Mouse (Mus musculus) gastrocnemius, postnatal 4 days (tissue): ENCODE results near the gene Hypk. TPM values are rescaled to one million over a fixed set of nuclear protein-coding genes. Genes with fewer than 3 reads are reported as not detected.

Experiments used
- DNase-seq, 2 experiments: peaks; one replicate each; pipeline ENCODE4 v3.0.0; 2021 to 2022; ENCODE audit warnings: low spot score in 2 of 2, mixed read lengths in 2 of 2
- long read RNA-seq, 2 experiments: library from polyadenylated mRNA; stranded (forward); transcript quantifications; one replicate each; pipeline ENCODE4 v2.0.0; 2021
- total RNA-seq, 2 experiments: library from RNA; stranded (reverse); gene quantifications; 2 replicates each; pipeline ENCODE4 v1.2.3; 2021

Hypk gene
- total RNA-seq, result 10 to 100 TPM; 31.9 to 40.1 TPM
- long read RNA-seq, experiment 1, transcript Hypk-204 (4 exons, 961 nt), result major isoform, 96 of 99 reads
- long read RNA-seq, experiment 1, partial matches to known transcripts, result 0 of 99 reads
- long read RNA-seq, experiment 1, other reads (novel, unspliced or antisense), result 0 of 99 reads
- long read RNA-seq, experiment 2, transcript Hypk-203 (3 exons, 1,349 nt), result minor isoform, 7 of 115 reads
- long read RNA-seq, experiment 2, transcript Hypk-204 (4 exons, 961 nt), result major isoform, 94 of 115 reads
- long read RNA-seq, experiment 2, partial matches to known transcripts, result 0 of 115 reads
- long read RNA-seq, experiment 2, other reads (novel, unspliced or antisense), result 13 of 115 reads

GRCm38 (mm10) chr2:121452990-121453389 lies at the start of gene Hypk:
Hypk (plus strand) TSS chr2:121453290.
- no peak for DNase-seq

GRCm38 (mm10) chr2:121403296-121403695 lies 49.8 kb upstream of the Hypk start:
- DNase-seq, result no peak

GRCm38 (mm10) chr2:121408160-121408559 lies 44.9 kb upstream of the Hypk start:
- DNase-seq, result no peak

- DNase-seq, result peak in 1 of 2 experiments; percentile 23
Observed at GRCm38 (mm10) chr2:121412843-121413386, 40.2 kb upstream of the Hypk start.

- peak; percentile 95 to 98 for DNase-seq
Observed at GRCm38 (mm10) chr2:121413387-121414042, 39.6 kb upstream of the Hypk start, which contains the start of the genes Pdia3 and Catsper2. Pdia3 (plus strand) TSS chr2:121413775. Catsper2 (minus strand) TSS chr2:121413792.

GRCm38 (mm10) chr2:121414139-121414685 lies 38.9 kb upstream of the Hypk start:
- peak in 1 of 2 experiments; percentile 21 for DNase-seq

- DNase-seq, result no peak
Observed at GRCm38 (mm10) chr2:121415103-121415502, 38.0 kb upstream of the Hypk start.

- no peak for DNase-seq
Observed at GRCm38 (mm10) chr2:121415591-121415990, 37.5 kb upstream of the Hypk start.

GRCm38 (mm10) chr2:121416356-121416755 lies 36.7 kb upstream of the Hypk start:
- no peak for DNase-seq

GRCm38 (mm10) chr2:121418476-121418875 lies 34.6 kb upstream of the Hypk start:
- DNase-seq, result no peak

- DNase-seq, result no peak
Observed at GRCm38 (mm10) chr2:121423166-121423565, 29.9 kb upstream of the Hypk start.

- no peak for DNase-seq
Observed at GRCm38 (mm10) chr2:121425890-121426289, 27.2 kb upstream of the Hypk start.

- DNase-seq, result no peak
Observed at GRCm38 (mm10) chr2:121434854-121435253, 18.2 kb upstream of the Hypk start.

GRCm38 (mm10) chr2:121439746-121440145 lies 13.3 kb upstream of the Hypk start:
- no peak for DNase-seq

GRCm38 (mm10) chr2:121440834-121441605 lies 12.1 kb upstream of the Hypk start:
- DNase-seq, result no peak

GRCm38 (mm10) chr2:121441800-121442199 lies 11.3 kb upstream of the Hypk start:
- no peak for DNase-seq

GRCm38 (mm10) chr2:121442259-121443067 lies 10.6 kb upstream of the Hypk start:
- DNase-seq, result peak in 1 of 2 experiments; percentile 38

- no peak for DNase-seq
Observed at GRCm38 (mm10) chr2:121443068-121443349, 10.1 kb upstream of the Hypk start.

- no peak for DNase-seq
Observed at GRCm38 (mm10) chr2:121444178-121444577, 8.9 kb upstream of the Hypk start, which contains the start of gene Ell3. Ell3 (minus strand) TSS chr2:121444278.

- DNase-seq, result no peak
Observed at GRCm38 (mm10) chr2:121445117-121445516, 8.0 kb upstream of the Hypk start.
